In genomic region chr7:66339625-66340024, GRCm38 (mm10) we compare ENCODE assay signal across 9 mouse cellular contexts. TPM values are rescaled to one million over a fixed set of nuclear protein-coding genes. Genes with fewer than 3 reads are reported as not detected.
DNase-seq lines count a peak whose midpoint lies in the region; ATAC-seq and TF ChIP-seq lines count a peak whose summit lies in the region.
"Had no signal": no experiment of that assay in that cellular context is flagged by ENCODE, and none has a peak within 500 bp of the region (broad histone marks: within the 10 kb centered on the region; RNA-seq: fewer than 3 reads in every experiment).

No protein-coding gene starts in this region.

- no peak for TF ChIP-seq EP300 in stomach, postnatal 0 days (optimal IDR thresholded peaks at IDR 0.05)

- no peaks in the 10 kb centered on the region for H3K9me3 ChIP-seq in intestine, postnatal 0 days (ENCODE audit: control insufficient read depth)
- no peaks in the 10 kb centered on the region for H3K9me3 ChIP-seq in stomach, postnatal 0 days (ENCODE audit: control insufficient read depth, low read length)
- H3K9me3 ChIP-seq in hindbrain, embryonic 11.5 days (ENCODE audit: control insufficient read depth, low read length) = no peaks in the 10 kb centered on the region
- no peaks in the 10 kb centered on the region for H3K9me3 ChIP-seq in midbrain, embryonic 15.5 days

- no peaks in the 10 kb centered on the region for H3K36me3 ChIP-seq in testis, adult 2 months (ENCODE audit: control insufficient read depth, insufficient read depth, low read length)
- H3K36me3 ChIP-seq in intestine, postnatal 0 days (ENCODE audit: control insufficient read depth, insufficient read depth) = peaks cover 2% of the 10 kb centered on the region; the same call in 1 of the 2 replicates
- H3K36me3 ChIP-seq in stomach, postnatal 0 days (ENCODE audit: control insufficient read depth, insufficient read depth, low read length) = no peaks in the 10 kb centered on the region
- no peaks in the 10 kb centered on the region for H3K36me3 ChIP-seq in hindbrain, embryonic 11.5 days (ENCODE audit: control insufficient read depth, insufficient read depth, low read length)
- no peaks in the 10 kb centered on the region for H3K36me3 ChIP-seq in midbrain, embryonic 15.5 days (replicated peaks)

- H3K9ac ChIP-seq in intestine, postnatal 0 days (ENCODE audit: low read depth, low read length) = no peak overlapping the region
- H3K9ac ChIP-seq in stomach, postnatal 0 days (ENCODE audit: low read length) = no peak overlapping the region
- no peak overlapping the region for H3K9ac ChIP-seq in hindbrain, embryonic 11.5 days (ENCODE audit: low read depth, low read length)
- H3K9ac ChIP-seq in midbrain, embryonic 15.5 days = no peak overlapping the region

- TF ChIP-seq CTCF in testis, adult 2 months (IDR thresholded peaks at IDR 0.05; ENCODE audit: control insufficient read depth, insufficient read depth, insufficient replicate concordance, low read depth, low read length) = no peak
- TF ChIP-seq CTCF in intestine, postnatal 0 days (IDR thresholded peaks at IDR 0.05; ENCODE audit: low read depth) = no peak
- TF ChIP-seq CTCF in stomach, postnatal 0 days (IDR thresholded peaks at IDR 0.05; ENCODE audit: low read depth) = no peak

- H3K4me2 ChIP-seq in intestine, postnatal 0 days (replicated peaks; ENCODE audit: low read depth) = no peak overlapping the region
- H3K4me2 ChIP-seq in stomach, postnatal 0 days (replicated peaks; ENCODE audit: low read depth) = peak overlapping the region; percentile 25
- H3K4me2 ChIP-seq in hindbrain, embryonic 11.5 days (replicated peaks; ENCODE audit: low read depth, low read length) = no peak overlapping the region
- H3K4me2 ChIP-seq in midbrain, embryonic 15.5 days = no peak overlapping the region

- H3K4me3 ChIP-seq in testis, adult 2 months (ENCODE audit: control insufficient read depth, low read depth, low read length) = no peak overlapping the region
- H3K4me3 ChIP-seq in intestine, postnatal 0 days (ENCODE audit: low read depth, low read length) = no peak overlapping the region
- H3K4me3 ChIP-seq in stomach, postnatal 0 days (ENCODE audit: low read depth, low read length) = no peak overlapping the region
- H3K4me3 ChIP-seq in hindbrain, embryonic 11.5 days (ENCODE audit: low read depth, low read length) = no peak overlapping the region
- no peak overlapping the region for H3K4me3 ChIP-seq in midbrain, embryonic 15.5 days

- no peaks in the 10 kb centered on the region for H3K27me3 ChIP-seq in testis, adult 2 months (ENCODE audit: control insufficient read depth, insufficient read depth, low read length)
- no peaks in the 10 kb centered on the region for H3K27me3 ChIP-seq in intestine, postnatal 0 days (replicated peaks; ENCODE audit: control insufficient read depth, insufficient read depth, low read length)
- H3K27me3 ChIP-seq in stomach, postnatal 0 days (ENCODE audit: control insufficient read depth, insufficient read depth, low read length) = no peaks in the 10 kb centered on the region
- H3K27me3 ChIP-seq in hindbrain, embryonic 11.5 days (ENCODE audit: control insufficient read depth, insufficient read depth, low read length) = no peaks in the 10 kb centered on the region
- H3K27me3 ChIP-seq in midbrain, embryonic 15.5 days (replicated peaks) = no peaks in the 10 kb centered on the region

- peak overlapping the region; percentile 60 for H3K27ac ChIP-seq in testis, adult 2 months (ENCODE audit: control insufficient read depth, insufficient read depth, low read depth, low read length)
- 0 out of 2 replicates have a peak overlapping the region, but pooled peaks have one; percentile 15 for H3K27ac ChIP-seq in intestine, postnatal 0 days (ENCODE audit: low read depth, low read length)
- peak overlapping the region; percentile 83 for H3K27ac ChIP-seq in stomach, postnatal 0 days (replicated peaks)
- no peak overlapping the region for H3K27ac ChIP-seq in hindbrain, embryonic 11.5 days (ENCODE audit: low read depth, low read length)
- no peak overlapping the region for H3K27ac ChIP-seq in midbrain, embryonic 15.5 days

- ATAC-seq in intestine, postnatal 0 days = no peak
- peak; percentile 81 for ATAC-seq in stomach, postnatal 0 days (ENCODE audit: low FRiP score, low TSS enrichment)
- no peak for ATAC-seq in hindbrain, embryonic 11.5 days (ENCODE audit: low FRiP score)
- no peak for ATAC-seq in midbrain, embryonic 15.5 days (replicated peaks)

- H3K4me1 ChIP-seq in testis, adult 2 months (ENCODE audit: control insufficient read depth, insufficient read depth, low read length) = peaks cover 2% of the 10 kb centered on the region
- H3K4me1 ChIP-seq in intestine, postnatal 0 days (replicated peaks; ENCODE audit: control insufficient read depth, insufficient read depth, low read length) = no peaks in the 10 kb centered on the region
- peaks cover 8% of the 10 kb centered on the region for H3K4me1 ChIP-seq in stomach, postnatal 0 days (replicated peaks; ENCODE audit: control insufficient read depth, insufficient read depth)
- H3K4me1 ChIP-seq in hindbrain, embryonic 11.5 days (replicated peaks; ENCODE audit: control insufficient read depth, insufficient read depth, low read length) = no peaks in the 10 kb centered on the region
- no peaks in the 10 kb centered on the region for H3K4me1 ChIP-seq in midbrain, embryonic 15.5 days

- peak; percentile 94 for DNase-seq in heart, adult 11 months
- DNase-seq in heart, postnatal 4 days = no peak
- DNase-seq in testis, postnatal 10 days (ENCODE audit: low spot score) = no peak
- DNase-seq in stomach, postnatal 0 days (ENCODE audit: low spot score) = peak; percentile 40
- no peak for DNase-seq in hindbrain, embryonic 11.5 days (ENCODE audit: low spot score)

- TF ChIP-seq POLR2A in testis, adult 2 months (IDR thresholded peaks at IDR 0.05; ENCODE audit: control insufficient read depth, low read depth, low read length) = no peak

- WGBS in intestine, postnatal 0 days = 16% methylated on average over 5 of the region's 5 CpGs
- WGBS in stomach, postnatal 0 days = 4% methylated on average over 5 of the region's 5 CpGs
- 61% methylated on average over 5 of the region's 5 CpGs for WGBS in hindbrain, embryonic 11.5 days
- WGBS in midbrain, embryonic 15.5 days = 54% methylated on average over 5 of the region's 5 CpGs

RNA-seq across cellular contexts. Expression of gene Gm10974, which starts 26.1 kb away (rescaled TPM):
- total RNA-seq in heart, postnatal 4 days (2021) = not detected
- polyA plus RNA-seq in testis, adult 2 months (2012; rRNA removed) = not detected in 2 replicates
- polyA plus RNA-seq in intestine, postnatal 0 days (2015; fragmentation: Nextera tagmentation; extraction: Ambion mirVana) = not detected in 2 replicates
- not detected in 2 replicates for polyA plus RNA-seq in stomach, postnatal 0 days (2015; fragmentation: Nextera tagmentation; extraction: Ambion mirVana)
- polyA plus RNA-seq in hindbrain, embryonic 11.5 days (2014; fragmentation: Nextera tagmentation; extraction: Ambion mirVana) = not detected in 2 replicates
- not detected in 2 replicates for polyA plus RNA-seq in midbrain, embryonic 15.5 days (2015; fragmentation: Nextera tagmentation; extraction: Ambion mirVana)
- total RNA-seq: hematopoietic stem cell, adult 5-6 weeks had no signal

RNA-seq across cellular contexts. Expression of gene Lrrk1, which starts 48.5 kb away (rescaled TPM):
- 10 to 100 TPM; 11.9 to 14.0 TPM for total RNA-seq in heart, postnatal 4 days (2021)
- polyA plus RNA-seq in testis, adult 2 months (2012; rRNA removed) = 2.3 and 2.4 TPM in 2 replicates
- 6.1 and 8.0 TPM in 2 replicates for polyA plus RNA-seq in intestine, postnatal 0 days (2015; fragmentation: Nextera tagmentation; extraction: Ambion mirVana)
- polyA plus RNA-seq in stomach, postnatal 0 days (2015; fragmentation: Nextera tagmentation; extraction: Ambion mirVana) = 8.5 and 9.2 TPM in 2 replicates
- 2.9 and 3.2 TPM in 2 replicates for polyA plus RNA-seq in hindbrain, embryonic 11.5 days (2014; fragmentation: Nextera tagmentation; extraction: Ambion mirVana)
- polyA plus RNA-seq in midbrain, embryonic 15.5 days (2015; fragmentation: Nextera tagmentation; extraction: Ambion mirVana) = 3.7 and 4.1 TPM in 2 replicates

Comparison
In these comparisons a context has a peak if more than half of its experiments do, and no peak if none do; other contexts are left out.
1. DNase-seq: peak in heart, adult 11 months (single experiment) and stomach, postnatal 0 days (single experiment); none in heart, postnatal 4 days (single experiment), testis, postnatal 10 days (single experiment) and hindbrain, embryonic 11.5 days (single experiment).
2. H3K27ac ChIP-seq: peak in testis, adult 2 months (single experiment), intestine, postnatal 0 days (single experiment) and stomach, postnatal 0 days (single experiment); none in hindbrain, embryonic 11.5 days (single experiment) and midbrain, embryonic 15.5 days (single experiment).